Mouse (Mus musculus) forebrain, embryonic 13.5 days (tissue): ENCODE results near the gene Efna2. TPM values are rescaled to one million over a fixed set of nuclear protein-coding genes. Genes with fewer than 3 reads are reported as not detected.
A peak's percentile ranks its signal among the peaks of the same experiment; 100 is the strongest.
"Not testable (repeated sequence)": the region's sequence is repeated elsewhere in the genome, so short reads cannot be mapped to it uniquely, and the experiment has no call there.

Experiments
- ATAC-seq: fragments of 200-750 bp; cut with Nextera tagmentation; 2 replicates; pipeline ENCODE4 v1.8.0; 2017
- H3K27ac ChIP-seq: fragments of 300-500 bp; sonication (generic); 2 replicates; pipeline ENCODE4 v1.5.1; 2015; ENCODE audit warnings: inconsistent platforms, mild to moderate bottlenecking, moderate library complexity
- H3K27me3 ChIP-seq: fragments of 300-500 bp; sonication (generic); 2 replicates; pipeline ENCODE4 v1.6.1; 2015; ENCODE audit warnings: mild to moderate bottlenecking, inconsistent platforms
- H3K36me3 ChIP-seq: fragments of 300-500 bp; sonication (generic); 2 replicates; pipeline ENCODE4 v1.6.1; 2015; ENCODE audit warnings: mild to moderate bottlenecking, inconsistent platforms; ENCODE audit not compliant: poor library complexity, severe bottlenecking
- H3K4me1 ChIP-seq: fragments of 300-500 bp; sonication (generic); 2 replicates; pipeline ENCODE4 v1.6.1; 2015; ENCODE audit warnings: inconsistent platforms
- H3K4me2 ChIP-seq: fragments of 300-500 bp; sonication (generic); 2 replicates; pipeline ENCODE4 v1.6.1; 2015; ENCODE audit warnings: inconsistent platforms, mild to moderate bottlenecking, moderate library complexity
- H3K4me3 ChIP-seq: fragments of 300-500 bp; sonication (generic); 2 replicates; pipeline ENCODE4 v1.5.1; 2015; ENCODE audit warnings: mild to moderate bottlenecking, inconsistent platforms
- H3K9ac ChIP-seq: fragments of 300-500 bp; sonication (generic); 2 replicates; pipeline ENCODE4 v1.6.1; 2015; ENCODE audit warnings: mild to moderate bottlenecking, inconsistent platforms
- H3K9me3 ChIP-seq: fragments of 300-500 bp; sonication (generic); replicated peaks from 2 replicates; pipeline ENCODE4 v1.6.1; 2016; ENCODE audit warnings: inconsistent platforms
- WGBS: fragments of 180-500 bp; shearing (Covaris S2); methylation state at CpG from one replicate; pipeline ENCODE4 v1.1.7; 2015; 5-methylcytosine and 5-hydroxymethylcytosine counted together
- polyA plus RNA-seq: library from polyadenylated mRNA; unstranded; fragments of >200 nt; fragmentation: Nextera tagmentation; extraction: Ambion mirVana; gene quantifications from 2 replicates; pipeline ENCODE4 v1.2.1, GENCODE M21; 2015

Efna2 gene
- polyA plus RNA-seq, 1 experiment from 2014 or later = 19.5 TPM

- H3K4me1 ChIP-seq = peaks cover 59% of the 10 kb centered on the region
- not testable (repeated sequence) for ATAC-seq, H3K9me3 ChIP-seq, H3K27me3 ChIP-seq
- peak overlapping the region; percentile 79 for H3K4me2 ChIP-seq
- peak overlapping the region; percentile 48 for H3K9ac ChIP-seq
- H3K4me3 ChIP-seq = peak overlapping the region; percentile 41
- peaks cover 19% of the 10 kb centered on the region for H3K36me3 ChIP-seq
- 88% methylated on average over 4 of the region's 4 CpGs for WGBS
- peak overlapping the region; percentile 72 for H3K27ac ChIP-seq
Observed at GRCm38 (mm10) chr10:80166136-80166535, 13.1 kb upstream of the Efna2 start.

- no peaks in the 10 kb centered on the region for H3K27me3 ChIP-seq
- H3K9me3 ChIP-seq = no peaks in the 10 kb centered on the region
- H3K4me2 ChIP-seq = peak overlapping the region; percentile 79
- peaks cover 66% of the 10 kb centered on the region for H3K4me1 ChIP-seq
- peak overlapping the region; percentile 90 for H3K4me3 ChIP-seq
- peak overlapping the region; percentile 100 for H3K9ac ChIP-seq
- peak overlapping the region; percentile 99 for H3K27ac ChIP-seq
- peak; percentile 91 for ATAC-seq
- WGBS = under 1% methylated on average over 50 of the region's 55 CpGs
- H3K36me3 ChIP-seq = peaks cover 33% of the 10 kb centered on the region
Observed at GRCm38 (mm10) chr10:80167460-80168037, 11.7 kb upstream of the Efna2 start.

GRCm38 (mm10) chr10:80168038-80168661, 11.1 kb upstream of the Efna2 start:
- H3K9me3 ChIP-seq = no peaks in the 10 kb centered on the region
- H3K4me3 ChIP-seq = peak overlapping the region; percentile 90
- H3K9ac ChIP-seq = peak overlapping the region; percentile 100
- peaks cover 69% of the 10 kb centered on the region for H3K4me1 ChIP-seq
- peak overlapping the region; percentile 79 for H3K4me2 ChIP-seq
- WGBS = under 1% methylated on average over 46 of the region's 48 CpGs
- no peaks in the 10 kb centered on the region for H3K27me3 ChIP-seq
- H3K36me3 ChIP-seq = peaks cover 33% of the 10 kb centered on the region
- H3K27ac ChIP-seq = peak overlapping the region; percentile 99
- peak; percentile 32 for ATAC-seq

- Histone ChIP-seq H3K9me3 (no peaks in the 10 kb centered on the region), H3K9ac (peak overlapping the region; percentile 100), H3K27ac (peak overlapping the region; percentile 99; the same call in 1 of the 2 replicates), H3K36me3 (peaks cover 33% of the 10 kb centered on the region), H3K4me2 (peak overlapping the region; percentile 79), H3K4me1 (peaks cover 70% of the 10 kb centered on the region), H3K27me3 (no peaks in the 10 kb centered on the region), H3K4me3 (peak overlapping the region; percentile 90)
- no peak for ATAC-seq
- 53% methylated on average over 1 of the region's 1 CpGs for WGBS
Observed at GRCm38 (mm10) chr10:80169070-80169469, 10.2 kb upstream of the Efna2 start.

GRCm38 (mm10) chr10:80169651-80170050, 9.6 kb upstream of the Efna2 start:
- no peaks in the 10 kb centered on the region for H3K27me3 ChIP-seq
- H3K9me3 ChIP-seq = no peaks in the 10 kb centered on the region
- H3K27ac ChIP-seq = no peak overlapping the region
- 91% methylated on average over 7 of the region's 7 CpGs for WGBS
- peaks cover 33% of the 10 kb centered on the region for H3K36me3 ChIP-seq
- H3K9ac ChIP-seq = peak overlapping the region; percentile 14; the same call in 1 of the 2 replicates
- no peak overlapping the region for H3K4me3 ChIP-seq
- peak overlapping the region; percentile 79 for H3K4me2 ChIP-seq
- peaks cover 64% of the 10 kb centered on the region for H3K4me1 ChIP-seq
- ATAC-seq = no peak

GRCm38 (mm10) chr10:80170052-80170451, 9.2 kb upstream of the Efna2 start:
- peaks cover 33% of the 10 kb centered on the region for H3K36me3 ChIP-seq
- H3K27ac ChIP-seq = no peak overlapping the region; the same call in 1 of the 2 replicates
- no peaks in the 10 kb centered on the region for H3K27me3 ChIP-seq
- no peaks in the 10 kb centered on the region for H3K9me3 ChIP-seq
- peak overlapping the region; percentile 79; the same call in 1 of the 2 replicates for H3K4me2 ChIP-seq
- H3K4me3 ChIP-seq = no peak overlapping the region
- peak overlapping the region; percentile 14 for H3K9ac ChIP-seq
- peaks cover 61% of the 10 kb centered on the region for H3K4me1 ChIP-seq
- WGBS = 98% methylated on average over 16 of the region's 16 CpGs
- no peak for ATAC-seq

- Histone ChIP-seq H3K9ac (peak overlapping the region; percentile 14), H3K27me3 (no peaks in the 10 kb centered on the region), H3K9me3 (no peaks in the 10 kb centered on the region), H3K27ac (no peak overlapping the region; the same call in 1 of the 2 replicates), H3K4me2 (no peak overlapping the region), H3K36me3 (peaks cover 33% of the 10 kb centered on the region), H3K4me1 (peaks cover 59% of the 10 kb centered on the region), H3K4me3 (no peak overlapping the region)
- no peak for ATAC-seq
- 96% methylated on average over 19 of the region's 19 CpGs for WGBS
Observed at GRCm38 (mm10) chr10:80170601-80171021, 8.7 kb upstream of the Efna2 start.

- peak overlapping the region; percentile 88; the same call in 1 of the 2 replicates for H3K27ac ChIP-seq
- no peaks in the 10 kb centered on the region for H3K27me3 ChIP-seq
- no peak overlapping the region for H3K4me3 ChIP-seq
- H3K4me1 ChIP-seq = peaks cover 61% of the 10 kb centered on the region
- H3K9me3 ChIP-seq = no peaks in the 10 kb centered on the region
- no peak for ATAC-seq
- WGBS = 92% methylated on average over 15 of the region's 15 CpGs
- H3K36me3 ChIP-seq = peaks cover 33% of the 10 kb centered on the region
- H3K4me2 ChIP-seq = peak overlapping the region; percentile 69; the same call in 1 of the 2 replicates
- no peak overlapping the region for H3K9ac ChIP-seq
Observed at GRCm38 (mm10) chr10:80171252-80171651, 8.0 kb upstream of the Efna2 start.

- Histone ChIP-seq H3K9me3 (no peaks in the 10 kb centered on the region), H3K9ac (peak overlapping the region; percentile 64), H3K4me1 (peaks cover 58% of the 10 kb centered on the region), H3K4me2 (peak overlapping the region; percentile 69), H3K4me3 (peak overlapping the region; percentile 55), H3K27me3 (no peaks in the 10 kb centered on the region), H3K27ac (peak overlapping the region; percentile 88), H3K36me3 (peaks cover 33% of the 10 kb centered on the region)
- 89% methylated on average over 45 of the region's 45 CpGs for WGBS
- no peak for ATAC-seq
Observed at GRCm38 (mm10) chr10:80171760-80172526, 7.3 kb upstream of the Efna2 start.

- Histone ChIP-seq H3K9ac (peak within 1 kb of the TSS; percentile 64), H3K36me3 (peaks cover 33% of the 10 kb centered on the region), H3K27me3 (no peaks in the 10 kb centered on the region), H3K4me2 (peak within 1 kb of the TSS; percentile 69), H3K9me3 (no peaks in the 10 kb centered on the region), H3K27ac (peak within 1 kb of the TSS; percentile 88), H3K4me1 (peaks cover 55% of the 10 kb centered on the region), H3K4me3 (peak within 1 kb of the TSS; percentile 55)
- peak; percentile 81 for ATAC-seq
- 8% methylated on average over 35 of the region's 35 CpGs for WGBS
Observed at GRCm38 (mm10) chr10:80172527-80173292, 6.6 kb upstream of the Efna2 start, which contains the start of gene 1600002K03Rik. Gene 1600002K03Rik (plus strand): TSS chr10:80172944.

- Histone ChIP-seq H3K36me3 (peaks cover 33% of the 10 kb centered on the region), H3K4me1 (peaks cover 55% of the 10 kb centered on the region), H3K27ac (peak overlapping the region; percentile 88), H3K9me3 (no peaks in the 10 kb centered on the region), H3K9ac (peak overlapping the region; percentile 64), H3K4me3 (peak overlapping the region; percentile 55), H3K4me2 (peak overlapping the region; percentile 69), H3K27me3 (no peaks in the 10 kb centered on the region)
- no peak for ATAC-seq
- WGBS = 9% methylated on average over 11 of the region's 11 CpGs
Observed at GRCm38 (mm10) chr10:80173358-80173757, 5.9 kb upstream of the Efna2 start.
